Mouse (Mus musculus): Measurements from ENCODE around the gene Adck1. TPM values are rescaled to one million over a fixed set of nuclear protein-coding genes. Genes with fewer than 3 reads are reported as not detected.

Adck1 gene
- total and polyA plus RNA-seq, 3 experiments = 30.6 to 34.3 TPM; not detected in 1

- H3K27me3 ChIP-seq (ENCODE audit: control insufficient read depth in 1 of 2, insufficient read depth in 2 of 2, low read length in 2 of 2) = no peaks in the 10 kb centered on the region
- no peak overlapping the region for H3K27ac ChIP-seq (ENCODE audit: control insufficient read depth, low read depth, low read length)
- H3K4me3 ChIP-seq (ENCODE audit: control insufficient read depth in 1 of 2, insufficient read depth in 1 of 2, low read depth in 2 of 2, low read length in 2 of 2) = no peak overlapping the region
- no peaks in the 10 kb centered on the region for H3K9me3 ChIP-seq (replicated peaks; ENCODE audit: insufficient read depth, low read length)
- no peak for DNase-seq (ENCODE audit: low read depth, low spot score)
- H3K36me3 ChIP-seq (ENCODE audit: control insufficient read depth in 1 of 2, insufficient read depth in 2 of 2, low read length in 2 of 2) = no peaks in the 10 kb centered on the region; a peak in 1 of 4 replicates
- no peaks in the 10 kb centered on the region for H3K79me2 ChIP-seq (ENCODE audit: control insufficient read depth, insufficient read depth, low read length, poor library complexity)
- peaks cover 0 to 4% of the 10 kb centered on the region in 2 experiments; a peak in 1 of 4 replicates for H3K4me1 ChIP-seq (ENCODE audit: control insufficient read depth in 1 of 2, insufficient read depth in 2 of 2, low read length in 2 of 2)
- no peak for TF ChIP-seq CHD2 (IDR thresholded peaks at IDR 0.05; ENCODE audit: low read length)
- TF ChIP-seq KAT2A (conservative IDR thresholded peaks at IDR 0.05; ENCODE audit: low read depth, low read length) = no peak
- no peak for TF ChIP-seq GABPA (IDR thresholded peaks at IDR 0.05; ENCODE audit: low read depth, low read length)
- TF ChIP-seq SIN3A (IDR thresholded peaks at IDR 0.05; ENCODE audit: low read length) = no peak
- TF ChIP-seq SMC3 (IDR thresholded peaks at IDR 0.05; ENCODE audit: low read depth, low read length) = no peak
- TF ChIP-seq NELFE (IDR thresholded peaks at IDR 0.05; ENCODE audit: low read depth, low read length) = no peak
- TF ChIP-seq MYB (IDR thresholded peaks at IDR 0.05; ENCODE audit: low read depth, low read length) = no peak
- no peak for TF ChIP-seq GATA1 (IDR thresholded peaks at IDR 0.05; ENCODE audit: low read depth, low read length)
- no peak for TF ChIP-seq USF1 (IDR thresholded peaks at IDR 0.05; ENCODE audit: low read depth, low read length)
- TF ChIP-seq ZKSCAN1 (IDR thresholded peaks at IDR 0.05; ENCODE audit: low read depth, low read length) = no peak
- no peak for TF ChIP-seq MXI1 (IDR thresholded peaks at IDR 0.05; ENCODE audit: low read depth, low read length)
- TF ChIP-seq USF2 (IDR thresholded peaks at IDR 0.05; ENCODE audit: borderline replicate concordance in 1 of 2, insufficient read depth in 1 of 2, low read depth in 1 of 2, low read length in 2 of 2) = no peak
- no peak for TF ChIP-seq ETS1 (IDR thresholded peaks at IDR 0.05; ENCODE audit: low read depth, low read length)
- TF ChIP-seq TAL1 (IDR thresholded peaks at IDR 0.05; ENCODE audit: low read length) = no peak
- TF ChIP-seq MAX (IDR thresholded peaks at IDR 0.05; ENCODE audit: low read length) = no peak
- H3K9ac ChIP-seq (ENCODE audit: control insufficient read depth, low read depth, low read length, poor library complexity, severe bottlenecking) = no peak overlapping the region
These were observed 81.8 kb downstream of the Adck1 start for GRCm38 (mm10) chr12:88441922-88442809.

DNA sequence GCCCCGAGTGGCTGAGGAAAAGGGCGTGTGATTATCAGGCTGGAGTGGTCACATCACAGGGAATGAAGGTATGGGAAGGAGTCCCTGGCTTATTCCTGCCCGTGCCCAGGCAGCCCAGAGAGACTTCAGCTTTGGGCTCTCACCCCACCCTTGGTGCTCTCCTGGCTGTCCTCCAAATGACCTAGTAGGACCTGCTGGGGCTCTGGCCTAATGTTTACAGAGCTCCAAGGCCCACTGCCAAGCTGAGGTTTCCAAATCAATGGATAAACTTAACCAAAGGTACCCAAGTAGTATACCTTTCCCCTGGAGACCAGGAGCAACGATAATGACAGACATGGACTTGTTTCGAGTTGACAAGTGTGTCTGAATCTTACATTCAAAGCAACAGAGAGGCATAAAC lies 83.7 kb downstream of the Adck1 start:
- H3K9me3 ChIP-seq (replicated peaks; ENCODE audit: insufficient read depth, low read length) = no peaks in the 10 kb centered on the region
- H3K27ac ChIP-seq (ENCODE audit: control insufficient read depth, low read depth, low read length) = no peak overlapping the region
- no peak overlapping the region for H3K9ac ChIP-seq (ENCODE audit: control insufficient read depth, low read depth, low read length, poor library complexity, severe bottlenecking)
- H3K4me3 ChIP-seq (ENCODE audit: control insufficient read depth in 1 of 2, insufficient read depth in 1 of 2, low read depth in 2 of 2, low read length in 2 of 2) = no peak overlapping the region
- no peaks in the 10 kb centered on the region for H3K36me3 ChIP-seq (ENCODE audit: control insufficient read depth in 1 of 2, insufficient read depth in 2 of 2, low read length in 2 of 2)
- no peak for DNase-seq (ENCODE audit: low read depth, low spot score)
- H3K27me3 ChIP-seq (ENCODE audit: control insufficient read depth in 1 of 2, insufficient read depth in 2 of 2, low read length in 2 of 2) = no peaks in the 10 kb centered on the region
- H3K79me2 ChIP-seq (ENCODE audit: control insufficient read depth, insufficient read depth, low read length, poor library complexity) = no peaks in the 10 kb centered on the region
- TF ChIP-seq SIN3A (IDR thresholded peaks at IDR 0.05; ENCODE audit: low read length) = no peak
- no peaks in the 10 kb centered on the region for H3K4me1 ChIP-seq (ENCODE audit: control insufficient read depth in 1 of 2, insufficient read depth in 2 of 2, low read length in 2 of 2)
